Mouse (Mus musculus): ENCODE data around the gene Copz2. TPM values are rescaled to one million over a fixed set of nuclear protein-coding genes. Genes with fewer than 3 reads are reported as not detected.

Copz2 gene
- total and polyA plus RNA-seq, 3 experiments, result 0.52 to 9.0 (median 3.1) TPM

GRCm38 (mm10) chr11:96821956-96822355 lies 27.7 kb upstream of the Copz2 start:
- DNase-seq (ENCODE audit: low spot score) (no peak), ATAC-seq (ENCODE audit: extremely low read depth, insufficient number of reproducible peaks, low FRiP score, poor library complexity, severe bottlenecking) (no peak)
- H3K9me3 ChIP-seq (replicated peaks), result no peaks in the 10 kb centered on the region
- peaks cover 97% of the 10 kb centered on the region for H3K36me3 ChIP-seq (replicated peaks)
- TF ChIP-seq CTCF (IDR thresholded peaks at IDR 0.05; ENCODE audit: low read depth, low read length), result no peak
- no peak for TF ChIP-seq POLR2AphosphoS5 (IDR thresholded peaks at IDR 0.05; ENCODE audit: insufficient replicate concordance, low read depth, low read length)
- no peak for TF ChIP-seq GATA2 (IDR thresholded peaks at IDR 0.05; ENCODE audit: borderline replicate concordance, low read depth, low read length)
- TF ChIP-seq GATA1 (IDR thresholded peaks at IDR 0.05; ENCODE audit: borderline replicate concordance, low read length), result no peak
- TF ChIP-seq TAL1 (conservative IDR thresholded peaks at IDR 0.05; ENCODE audit: low read depth, low read length), result no peak
- H3K4me1 ChIP-seq (ENCODE audit: insufficient read depth, low read depth, low read length), result peaks cover 65% of the 10 kb centered on the region
- H3K4me3 ChIP-seq (ENCODE audit: low read depth, low read length), result no peak overlapping the region
- H3K27me3 ChIP-seq (ENCODE audit: insufficient read depth, low read length), result no peaks in the 10 kb centered on the region

- Histone ChIP-seq H3K4me3 (ENCODE audit: low read depth, low read length) (peak overlapping the region; percentile 72; the same call in 1 of the 2 replicates), H3K9me3 (replicated peaks) (no peaks in the 10 kb centered on the region), H3K4me1 (ENCODE audit: insufficient read depth, low read depth, low read length) (peaks cover 75% of the 10 kb centered on the region), H3K36me3 (replicated peaks) (peaks cover 97% of the 10 kb centered on the region), H3K27me3 (ENCODE audit: insufficient read depth, low read length) (no peaks in the 10 kb centered on the region)
- TF ChIP-seq TAL1 (conservative IDR thresholded peaks at IDR 0.05; ENCODE audit: low read depth, low read length) (no peak), GATA1 (IDR thresholded peaks at IDR 0.05; ENCODE audit: borderline replicate concordance, low read length) (no peak), POLR2AphosphoS5 (IDR thresholded peaks at IDR 0.05; ENCODE audit: insufficient replicate concordance, low read depth, low read length) (no peak), GATA2 (IDR thresholded peaks at IDR 0.05; ENCODE audit: borderline replicate concordance, low read depth, low read length) (no peak), CTCF (IDR thresholded peaks at IDR 0.05; ENCODE audit: low read depth, low read length) (no peak)
- 0 out of 2 replicates have a peak, but pooled peaks have one; percentile 3 for ATAC-seq (ENCODE audit: extremely low read depth, insufficient number of reproducible peaks, low FRiP score, poor library complexity, severe bottlenecking)
- DNase-seq (ENCODE audit: low spot score), result peak; percentile 22
These were observed 26.8 kb upstream of the Copz2 start for GRCm38 (mm10) chr11:96822675-96823470.

GRCm38 (mm10) chr11:96823471-96823837 lies 26.2 kb upstream of the Copz2 start:
- TF ChIP-seq POLR2AphosphoS5 (IDR thresholded peaks at IDR 0.05; ENCODE audit: insufficient replicate concordance, low read depth, low read length) (no peak), GATA2 (IDR thresholded peaks at IDR 0.05; ENCODE audit: borderline replicate concordance, low read depth, low read length) (no peak), GATA1 (IDR thresholded peaks at IDR 0.05; ENCODE audit: borderline replicate concordance, low read length) (no peak), TAL1 (conservative IDR thresholded peaks at IDR 0.05; ENCODE audit: low read depth, low read length) (no peak), CTCF (IDR thresholded peaks at IDR 0.05; ENCODE audit: low read depth, low read length) (no peak)
- H3K36me3 ChIP-seq (replicated peaks), result peaks cover 95% of the 10 kb centered on the region
- H3K4me1 ChIP-seq (ENCODE audit: insufficient read depth, low read depth, low read length), result peaks cover 77% of the 10 kb centered on the region
- H3K27me3 ChIP-seq (ENCODE audit: insufficient read depth, low read length), result no peaks in the 10 kb centered on the region
- ATAC-seq (ENCODE audit: extremely low read depth, insufficient number of reproducible peaks, low FRiP score, poor library complexity, severe bottlenecking) (no peak), DNase-seq (ENCODE audit: low spot score) (peak; percentile 15)
- H3K4me3 ChIP-seq (ENCODE audit: low read depth, low read length), result peak overlapping the region; percentile 72
- no peaks in the 10 kb centered on the region for H3K9me3 ChIP-seq (replicated peaks)

GRCm38 (mm10) chr11:96823880-96824782 lies 25.5 kb upstream of the Copz2 start:
- Histone ChIP-seq H3K9me3 (replicated peaks) (no peaks in the 10 kb centered on the region), H3K36me3 (replicated peaks) (peaks cover 88% of the 10 kb centered on the region), H3K27me3 (ENCODE audit: insufficient read depth, low read length) (no peaks in the 10 kb centered on the region), H3K4me3 (ENCODE audit: low read depth, low read length) (peak overlapping the region; percentile 72), H3K4me1 (ENCODE audit: insufficient read depth, low read depth, low read length) (peaks cover 78% of the 10 kb centered on the region)
- ATAC-seq (ENCODE audit: extremely low read depth, insufficient number of reproducible peaks, low FRiP score, poor library complexity, severe bottlenecking), result peak; percentile 89
- TF ChIP-seq GATA2 (IDR thresholded peaks at IDR 0.05; ENCODE audit: borderline replicate concordance, low read depth, low read length), result no peak
- no peak for TF ChIP-seq POLR2AphosphoS5 (IDR thresholded peaks at IDR 0.05; ENCODE audit: insufficient replicate concordance, low read depth, low read length)
- no peak for TF ChIP-seq GATA1 (IDR thresholded peaks at IDR 0.05; ENCODE audit: borderline replicate concordance, low read length)
- no peak for TF ChIP-seq CTCF (IDR thresholded peaks at IDR 0.05; ENCODE audit: low read depth, low read length)
- no peak for TF ChIP-seq TAL1 (conservative IDR thresholded peaks at IDR 0.05; ENCODE audit: low read depth, low read length)
- DNase-seq (ENCODE audit: low spot score), result peak; percentile 97

GRCm38 (mm10) chr11:96824783-96825495 lies 24.7 kb upstream of the Copz2 start:
- peaks cover 80% of the 10 kb centered on the region for H3K36me3 ChIP-seq (replicated peaks)
- no peak for ATAC-seq (ENCODE audit: extremely low read depth, insufficient number of reproducible peaks, low FRiP score, poor library complexity, severe bottlenecking)

More at GRCm38 (mm10) chr11:96824783-96825495, 24.7 kb upstream of the Copz2 start:
- no peaks in the 10 kb centered on the region for H3K9me3 ChIP-seq (replicated peaks)
- peak; percentile 19 for DNase-seq (ENCODE audit: low spot score)
- H3K4me3 ChIP-seq (ENCODE audit: low read depth, low read length), result peak overlapping the region; percentile 56; the same call in 1 of the 2 replicates
- peaks cover 76% of the 10 kb centered on the region for H3K4me1 ChIP-seq (ENCODE audit: insufficient read depth, low read depth, low read length)
- H3K27me3 ChIP-seq (ENCODE audit: insufficient read depth, low read length), result no peaks in the 10 kb centered on the region
- no peak for TF ChIP-seq TAL1 (conservative IDR thresholded peaks at IDR 0.05; ENCODE audit: low read depth, low read length)
- no peak for TF ChIP-seq GATA2 (IDR thresholded peaks at IDR 0.05; ENCODE audit: borderline replicate concordance, low read depth, low read length)
- TF ChIP-seq GATA1 (IDR thresholded peaks at IDR 0.05; ENCODE audit: borderline replicate concordance, low read length), result no peak
- no peak for TF ChIP-seq POLR2AphosphoS5 (IDR thresholded peaks at IDR 0.05; ENCODE audit: insufficient replicate concordance, low read depth, low read length)
- TF ChIP-seq CTCF (IDR thresholded peaks at IDR 0.05; ENCODE audit: low read depth, low read length), result no peak
